Comparison of ENCODE assay signal across 11 mouse cellular contexts in the genomic region with DNA sequence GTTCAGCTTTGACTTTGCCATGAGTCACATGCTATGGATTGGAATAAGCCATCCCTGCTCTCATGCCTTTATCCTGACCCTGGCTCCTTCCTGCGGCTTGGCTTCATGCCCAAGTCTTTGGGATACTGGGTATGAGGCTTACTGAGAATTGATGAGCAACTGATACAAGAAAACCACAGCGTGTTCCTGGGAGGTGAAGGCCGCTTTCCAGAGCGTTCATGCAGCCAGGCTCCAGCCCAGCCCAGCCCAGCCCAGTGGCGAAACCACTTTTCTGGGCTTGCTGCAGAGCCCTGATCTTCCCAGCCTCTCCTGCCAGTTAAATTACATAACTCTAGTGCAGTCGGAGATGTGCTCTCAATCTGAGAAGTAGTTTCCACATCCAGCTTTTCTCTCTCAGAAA.
DNase-seq lines count a peak whose midpoint lies in the region; ATAC-seq and TF ChIP-seq lines count a peak whose summit lies in the region.
"Had no signal": no experiment of that assay in that cellular context is flagged by ENCODE, and none has a peak within 500 bp of the region (broad histone marks: within the 10 kb centered on the region; RNA-seq: fewer than 3 reads in every experiment).

No protein-coding gene starts in this region.

- H3ac ChIP-seq in myocyte (ENCODE audit: control insufficient read depth, insufficient read length), result no peak overlapping the region

- 91% methylated on average over 6 of the region's 6 CpGs for WGBS in neural tube, embryonic 14.5 days
- WGBS in intestine, embryonic 16.5 days, result 86% methylated on average over 6 of the region's 6 CpGs

- no peak overlapping the region for H3K27ac ChIP-seq in neural tube, embryonic 14.5 days (ENCODE audit: low read depth, low read length)
- H3K27ac ChIP-seq in intestine, embryonic 16.5 days (ENCODE audit: low read length), result no peak overlapping the region
- H3K27ac ChIP-seq: hindbrain, embryonic 14.5 days; stomach, embryonic 15.5 days had no signal

- no peak overlapping the region for H3K4me2 ChIP-seq in neural tube, embryonic 14.5 days (ENCODE audit: low read depth, low read length)
- H3K4me2 ChIP-seq in myocyte (ENCODE audit: low read depth), result peak overlapping the region; percentile 43
- H3K4me2 ChIP-seq in intestine, embryonic 16.5 days (ENCODE audit: low read depth, low read length), result no peak overlapping the region
- H3K4me2 ChIP-seq: hindbrain, embryonic 14.5 days; liver, embryonic 11.5 days; stomach, embryonic 15.5 days had no signal

- no peak for DNase-seq in neural tube, embryonic 10.5 days (ENCODE audit: extremely low spot score, low spot score)
- DNase-seq in adrenal gland, postnatal 14 days, result peak; percentile 65
- peak; percentile 59 to 63 for DNase-seq in cerebellum, postnatal 25 days
- DNase-seq in right cerebral cortex, postnatal 25 days, result no peak

- H3K36me3 ChIP-seq in neural tube, embryonic 14.5 days (ENCODE audit: control insufficient read depth, insufficient read depth, low read length), result no peaks in the 10 kb centered on the region
- H3K36me3 ChIP-seq in myocyte (ENCODE audit: control insufficient read depth, insufficient read depth), result no peaks in the 10 kb centered on the region
- H3K36me3 ChIP-seq in intestine, embryonic 16.5 days (ENCODE audit: control insufficient read depth, insufficient read depth, low read length), result no peaks in the 10 kb centered on the region
- H3K36me3 ChIP-seq: stomach, embryonic 15.5 days had no signal

- no peaks in the 10 kb centered on the region for H3K9me3 ChIP-seq in neural tube, embryonic 14.5 days (ENCODE audit: control insufficient read depth, low read length)
- no peaks in the 10 kb centered on the region for H3K9me3 ChIP-seq in intestine, embryonic 16.5 days (ENCODE audit: control insufficient read depth, low read length)
- H3K9me3 ChIP-seq: stomach, embryonic 15.5 days had no signal

- ATAC-seq in neural tube, embryonic 14.5 days (ENCODE audit: low read depth), result 0 out of 2 replicates have a peak, but pooled peaks have one; percentile 31
- ATAC-seq in activated CD4-positive, CD25-positive, alpha-beta regulatory T cell, adult 4 months, result no peak
- ATAC-seq in intestine, embryonic 16.5 days, result no peak

- no peaks in the 10 kb centered on the region for H3K4me1 ChIP-seq in neural tube, embryonic 14.5 days (ENCODE audit: control insufficient read depth, insufficient read depth, low read length)
- no peaks in the 10 kb centered on the region for H3K4me1 ChIP-seq in intestine, embryonic 16.5 days (ENCODE audit: control insufficient read depth, insufficient read depth, low read length)
- H3K4me1 ChIP-seq: stomach, embryonic 15.5 days had no signal

- H3K27me3 ChIP-seq in neural tube, embryonic 14.5 days (ENCODE audit: control insufficient read depth, insufficient read depth, low read length), result no peaks in the 10 kb centered on the region
- H3K27me3 ChIP-seq in myocyte (ENCODE audit: control insufficient read depth, insufficient read depth, insufficient read length), result no peaks in the 10 kb centered on the region
- no peaks in the 10 kb centered on the region for H3K27me3 ChIP-seq in intestine, embryonic 16.5 days (replicated peaks; ENCODE audit: control insufficient read depth, insufficient read depth, low read length)
- H3K27me3 ChIP-seq: stomach, embryonic 15.5 days had no signal

- H3K79me2 ChIP-seq in myocyte (ENCODE audit: control insufficient read depth, insufficient read depth), result no peaks in the 10 kb centered on the region

- TF ChIP-seq POLR2A in myocyte (IDR thresholded peaks at IDR 0.05; ENCODE audit: insufficient read length, low read depth), result no peak

- H3K4me3 ChIP-seq in neural tube, embryonic 14.5 days (ENCODE audit: low read depth, low read length), result no peak overlapping the region
- H3K4me3 ChIP-seq in myocyte, result no peak overlapping the region
- no peak overlapping the region for H3K4me3 ChIP-seq in intestine, embryonic 16.5 days (ENCODE audit: low read length)
- H3K4me3 ChIP-seq: stomach, embryonic 15.5 days had no signal

- H3K9ac ChIP-seq in neural tube, embryonic 14.5 days (replicated peaks; ENCODE audit: low read depth, low read length), result no peak overlapping the region
- no peak overlapping the region for H3K9ac ChIP-seq in intestine, embryonic 16.5 days (ENCODE audit: low read depth, low read length)
- H3K9ac ChIP-seq: hindbrain, embryonic 14.5 days; stomach, embryonic 15.5 days had no signal

TF ChIP-seq in myocyte, 11 proteins besides CTCF, POLR2A, EP300 and RAD21:
- peak; percentile 13 for TF ChIP-seq USF1 (IDR thresholded peaks at IDR 0.05; ENCODE audit: low read depth)
- TF ChIP-seq MAX (IDR thresholded peaks at IDR 0.05; ENCODE audit: low read depth), result no peak
- TF ChIP-seq MYOG (IDR thresholded peaks at IDR 0.05; ENCODE audit: control insufficient read depth in 1 of 3, insufficient read depth in 1 of 3, insufficient read length in 2 of 3, low read depth in 2 of 3), result no peak

Comparison
In these comparisons a context has a peak if more than half of its experiments do, and no peak if none do; other contexts are left out.
1. DNase-seq: peak in adrenal gland, postnatal 14 days (single experiment) and cerebellum, postnatal 25 days (2 of 2); none in neural tube, embryonic 10.5 days (single experiment) and right cerebral cortex, postnatal 25 days (single experiment).